In genomic region chr3:14869779-14870178, GRCm38 (mm10) we compare ENCODE assay signal across 8 mouse cellular contexts. TPM values are rescaled to one million over a fixed set of nuclear protein-coding genes. Genes with fewer than 3 reads are reported as not detected.
DNase-seq lines count a peak whose midpoint lies in the region; ATAC-seq and TF ChIP-seq lines count a peak whose summit lies in the region.

No protein-coding gene starts in this region.

- H3K36me3 ChIP-seq in embryonic facial prominence, embryonic 15.5 days, result no peaks in the 10 kb centered on the region
- H3K36me3 ChIP-seq in heart, embryonic 13.5 days, result no peaks in the 10 kb centered on the region
- no peaks in the 10 kb centered on the region for H3K36me3 ChIP-seq in kidney, postnatal 0 days (ENCODE audit: insufficient read depth, low read length)
- no peaks in the 10 kb centered on the region for H3K36me3 ChIP-seq in lung, embryonic 14.5 days (ENCODE audit: insufficient read depth)

- no peaks in the 10 kb centered on the region for H3K27me3 ChIP-seq in embryonic facial prominence, embryonic 15.5 days
- H3K27me3 ChIP-seq in heart, embryonic 13.5 days (replicated peaks), result no peaks in the 10 kb centered on the region
- no peaks in the 10 kb centered on the region for H3K27me3 ChIP-seq in kidney, postnatal 0 days (ENCODE audit: insufficient read depth, low read length)
- no peaks in the 10 kb centered on the region for H3K27me3 ChIP-seq in lung, embryonic 14.5 days (ENCODE audit: insufficient read depth, low read length)

- H3K4me1 ChIP-seq in embryonic facial prominence, embryonic 15.5 days, result no peaks in the 10 kb centered on the region
- H3K4me1 ChIP-seq in heart, embryonic 13.5 days, result no peaks in the 10 kb centered on the region
- no peaks in the 10 kb centered on the region for H3K4me1 ChIP-seq in kidney, postnatal 0 days (replicated peaks; ENCODE audit: insufficient read depth, low read length)
- H3K4me1 ChIP-seq in lung, embryonic 14.5 days (ENCODE audit: insufficient read depth), result 0 out of 2 replicates have a peak, but pooled peaks cover 2% of the 10 kb centered on the region

- H3K4me2 ChIP-seq in embryonic facial prominence, embryonic 15.5 days (replicated peaks), result peak overlapping the region; percentile 25; the same call in 1 of the 2 replicates
- peak overlapping the region; percentile 54 for H3K4me2 ChIP-seq in heart, embryonic 13.5 days
- H3K4me2 ChIP-seq in kidney, postnatal 0 days (ENCODE audit: low read length), result peak overlapping the region; percentile 46
- peak overlapping the region; percentile 43 for H3K4me2 ChIP-seq in lung, embryonic 14.5 days

- no peak overlapping the region for H3K9ac ChIP-seq in embryonic facial prominence, embryonic 15.5 days
- peak overlapping the region; percentile 58; the same call in 1 of the 2 replicates for H3K9ac ChIP-seq in heart, embryonic 13.5 days
- no peak overlapping the region for H3K9ac ChIP-seq in kidney, postnatal 0 days (ENCODE audit: low read depth, low read length)
- H3K9ac ChIP-seq in lung, embryonic 14.5 days, result no peak overlapping the region

- H3K4me3 ChIP-seq in embryonic facial prominence, embryonic 15.5 days (replicated peaks), result peak overlapping the region; percentile 12; the same call in 1 of the 2 replicates
- peak overlapping the region; percentile 29 for H3K4me3 ChIP-seq in heart, embryonic 13.5 days
- no peak overlapping the region for H3K4me3 ChIP-seq in kidney, postnatal 0 days (replicated peaks; ENCODE audit: low read depth, low read length)
- no peak overlapping the region for H3K4me3 ChIP-seq in lung, embryonic 14.5 days (ENCODE audit: low read depth, low read length)

- WGBS in embryonic facial prominence, embryonic 15.5 days, result 21% methylated on average over 11 of the region's 11 CpGs
- 26% methylated on average over 11 of the region's 11 CpGs for WGBS in heart, embryonic 13.5 days
- WGBS in kidney, postnatal 0 days, result 22% methylated on average over 11 of the region's 11 CpGs
- 23% methylated on average over 11 of the region's 11 CpGs for WGBS in lung, embryonic 14.5 days

- H3K9me3 ChIP-seq in embryonic facial prominence, embryonic 15.5 days (replicated peaks), result no peaks in the 10 kb centered on the region
- H3K9me3 ChIP-seq in heart, embryonic 13.5 days, result no peaks in the 10 kb centered on the region
- H3K9me3 ChIP-seq in kidney, postnatal 0 days (replicated peaks; ENCODE audit: low read length), result no peaks in the 10 kb centered on the region
- no peaks in the 10 kb centered on the region for H3K9me3 ChIP-seq in lung, embryonic 14.5 days (ENCODE audit: low read depth, low read length)

- ATAC-seq in CD4-positive, CD25-positive, alpha-beta regulatory T cell, adult 4 months, result peak; percentile 93
- no peak for ATAC-seq in embryonic facial prominence, embryonic 15.5 days (ENCODE audit: insufficient number of reproducible peaks, low FRiP score, low TSS enrichment, low read depth)
- ATAC-seq in heart, embryonic 13.5 days (ENCODE audit: extremely low read depth, insufficient number of reproducible peaks, low FRiP score, low TSS enrichment), result no peak
- peak; percentile 65; the same call in 1 of the 2 replicates for ATAC-seq in kidney, postnatal 0 days (replicated peaks; ENCODE audit: low FRiP score, low read depth)
- peak; percentile 64; the same call in 1 of the 2 replicates for ATAC-seq in lung, embryonic 14.5 days (ENCODE audit: insufficient read depth)
- ATAC-seq in neutrophil, adult 5-6 weeks (ENCODE audit: extremely low read depth, insufficient number of reproducible peaks, low FRiP score, poor library complexity, severe bottlenecking), result peak; percentile 93

- peak; percentile 73 for DNase-seq in adrenal gland, postnatal 25 days
- peak; percentile 77 for DNase-seq in kidney, postnatal 0 days (ENCODE audit: low spot score)
- DNase-seq in lung, embryonic 14.5 days, result peak; percentile 89
- DNase-seq in thymus, adult 18-20 months, result peak; percentile 54 to 63

- peak; percentile 84 for TF ChIP-seq CTCF in kidney, postnatal 0 days (IDR thresholded peaks at IDR 0.05; ENCODE audit: low read depth)
- peak; percentile 87 for TF ChIP-seq CTCF in lung, embryonic 14.5 days (IDR thresholded peaks at IDR 0.05; ENCODE audit: low read depth)

- no peak overlapping the region for H3K27ac ChIP-seq in embryonic facial prominence, embryonic 15.5 days (replicated peaks)
- no peak overlapping the region for H3K27ac ChIP-seq in heart, embryonic 13.5 days (replicated peaks)
- no peak overlapping the region for H3K27ac ChIP-seq in kidney, postnatal 0 days
- H3K27ac ChIP-seq in lung, embryonic 14.5 days (ENCODE audit: low read depth), result no peak overlapping the region

RNA-seq across cellular contexts. Expression of gene Car3, which starts 6.5 kb away (rescaled TPM):
- polyA plus RNA-seq in CD4-positive, CD25-positive, alpha-beta regulatory T cell, adult 4 months (2017; shearing (Covaris generic)), result not detected
- total RNA-seq in adrenal gland, postnatal 25 days (2021), result 710 and 875 TPM in 2 replicates
- 41.9 and 49.6 TPM in 2 replicates for polyA plus RNA-seq in embryonic facial prominence, embryonic 15.5 days (2015; fragmentation: Nextera tagmentation; extraction: Ambion mirVana)
- 6.8 and 7.5 TPM in 2 replicates for polyA plus RNA-seq in heart, embryonic 13.5 days (2015; fragmentation: Nextera tagmentation; extraction: Ambion mirVana)
- 4.8 and 8.2 TPM in 2 replicates for polyA plus RNA-seq in kidney, postnatal 0 days (2015; fragmentation: Nextera tagmentation; extraction: Ambion mirVana)
- polyA plus RNA-seq in lung, embryonic 14.5 days (2014; fragmentation: Nextera tagmentation; extraction: Ambion mirVana), result 1.6 and 2.9 TPM in 2 replicates
- total RNA-seq in neutrophil, adult 5-6 weeks (2017), result not detected in 2 replicates

RNA-seq across cellular contexts. Expression of gene Car2, which starts 16.3 kb away (rescaled TPM):
- polyA plus RNA-seq in CD4-positive, CD25-positive, alpha-beta regulatory T cell, adult 4 months (2017; shearing (Covaris generic)), result 1 to 10 TPM; 4.0 to 6.9 TPM
- 33.1 and 41.1 TPM in 2 replicates for total RNA-seq in adrenal gland, postnatal 25 days (2021)
- 19.9 and 22.5 TPM in 2 replicates for polyA plus RNA-seq in embryonic facial prominence, embryonic 15.5 days (2015; fragmentation: Nextera tagmentation; extraction: Ambion mirVana)
- 130 and 134 TPM in 2 replicates for polyA plus RNA-seq in heart, embryonic 13.5 days (2015; fragmentation: Nextera tagmentation; extraction: Ambion mirVana)
- 206 and 224 TPM in 2 replicates for polyA plus RNA-seq in kidney, postnatal 0 days (2015; fragmentation: Nextera tagmentation; extraction: Ambion mirVana)
- polyA plus RNA-seq in lung, embryonic 14.5 days (2014; fragmentation: Nextera tagmentation; extraction: Ambion mirVana), result 365 and 368 TPM in 2 replicates
- 24.1 and 24.6 TPM in 2 replicates for total RNA-seq in neutrophil, adult 5-6 weeks (2017)

Comparison
In these comparisons a context has a peak if more than half of its experiments do, and no peak if none do; other contexts are left out.
1. ATAC-seq: peak in CD4-positive, CD25-positive, alpha-beta regulatory T cell, adult 4 months (single experiment), kidney, postnatal 0 days (single experiment), lung, embryonic 14.5 days (single experiment) and neutrophil, adult 5-6 weeks (single experiment); none in embryonic facial prominence, embryonic 15.5 days (single experiment) and heart, embryonic 13.5 days (single experiment).
2. H3K4me3 ChIP-seq: peak in embryonic facial prominence, embryonic 15.5 days (single experiment) and heart, embryonic 13.5 days (single experiment); none in kidney, postnatal 0 days (single experiment) and lung, embryonic 14.5 days (single experiment).
3. Peak in every context shown above with its lines, with median percentiles within 50 percentile points of each other: DNase-seq and H3K4me2 ChIP-seq.